Mouse (Mus musculus) CH12.LX (cell line): ENCODE measurements around the gene Ist1. TPM values are rescaled to one million over a fixed set of nuclear protein-coding genes. Genes with fewer than 3 reads are reported as not detected.

ENCODE experiments used
- DNase-seq: peaks from one replicate; pipeline ENCODE4 v3.0.0-alpha.2; 2013; ENCODE audit errors: extremely low read depth
- H3K27ac ChIP-seq: 2 replicates; pipeline ENCODE4 v1.5.1; 2012; ENCODE audit warnings: low read depth, mild to moderate bottlenecking, control low read depth, moderate library complexity; ENCODE audit not compliant: insufficient read depth
- H3K27me3 ChIP-seq: replicated peaks from 2 replicates; pipeline ENCODE3; 2012; ENCODE audit warnings: inconsistent platforms
- H3K36me3 ChIP-seq, 2 experiments: replicated peaks in 1 of 2; 2 replicates each; pipeline versions ENCODE3 to v1.6.1; 2012; ENCODE audit warnings: inconsistent platforms in 1 of 2, low read length in 1 of 2, mild to moderate bottlenecking in 1 of 2, mixed read lengths in 1 of 2, moderate library complexity in 1 of 2; ENCODE audit not compliant: control insufficient read depth in 1 of 2, insufficient read depth in 1 of 2
- H3K4me1 ChIP-seq, 2 experiments: 2 replicates each; pipeline ENCODE4 v1.6.1; 2012; ENCODE audit warnings: inconsistent platforms in 1 of 2, moderate library complexity in 1 of 2; ENCODE audit not compliant: insufficient read depth in 2 of 2, control insufficient read depth in 1 of 2
- H3K4me2 ChIP-seq: 2 replicates; pipeline ENCODE4 v1.6.1; 2012; ENCODE audit warnings: low read depth, mild to moderate bottlenecking, control low read depth; ENCODE audit not compliant: poor library complexity, insufficient read depth, severe bottlenecking
- H3K4me3 ChIP-seq, 3 experiments: fragments of 150-350 bp in 1 of 3; sonication (generic) in 1 of 3; replicated peaks in 1 of 3; 2 replicates each; pipeline versions ENCODE3 to v1.5.1; 2011 to 2012; ENCODE audit warnings: low read depth in 2 of 3, low read length in 2 of 3, mild to moderate bottlenecking in 2 of 3, moderate library complexity in 2 of 3, control low read depth in 1 of 3, improper control_type of control experiment in 1 of 3, inconsistent platforms in 1 of 3, mixed read lengths in 1 of 3; ENCODE audit not compliant: poor library complexity in 1 of 3
- H3K79me2 ChIP-seq: replicated peaks from 2 replicates; pipeline ENCODE4 v1.6.1; 2012; ENCODE audit warnings: mild to moderate bottlenecking, moderate library complexity; ENCODE audit not compliant: control insufficient read depth, poor library complexity, insufficient read depth, severe bottlenecking; ENCODE audit errors: extremely low read depth
- H3K9ac ChIP-seq: 2 replicates; pipeline ENCODE4 v1.6.1; 2012; ENCODE audit warnings: low read depth, mild to moderate bottlenecking, control low read depth, moderate library complexity; ENCODE audit not compliant: insufficient read depth
- H3K9me3 ChIP-seq: replicated peaks from 2 replicates; pipeline ENCODE3; 2012; ENCODE audit warnings: low read length, inconsistent platforms, mixed read lengths
- CHD1 ChIP-seq: IDR thresholded peaks from 2 replicates; pipeline ENCODE4 v1.6.1; 2012; ENCODE audit warnings: low read depth, low read length, improper control_type of control experiment, inconsistent platforms
- CHD2 ChIP-seq: IDR thresholded peaks from 2 replicates; pipeline ENCODE4 v1.6.1; 2011; ENCODE audit warnings: low read length, improper control_type of control experiment
- CTCF ChIP-seq, 2 experiments: IDR thresholded peaks in 1 of 2; conservative IDR thresholded peaks in 1 of 2; 2 replicates each; pipeline ENCODE4 v1.5.1; 2011 to 2012; ENCODE audit warnings: low read depth in 2 of 2, low read length in 2 of 2, improper control_type of control experiment in 1 of 2, inconsistent platforms in 1 of 2, mild to moderate bottlenecking in 1 of 2, moderate library complexity in 1 of 2
- E2F4 ChIP-seq: IDR thresholded peaks from 2 replicates; pipeline ENCODE4 v1.6.1; 2011; ENCODE audit warnings: low read depth, low read length, improper control_type of control experiment; ENCODE audit not compliant: insufficient replicate concordance
- ELF1 ChIP-seq: IDR thresholded peaks from 2 replicates; pipeline ENCODE4 v1.6.1; 2014; ENCODE audit warnings: low read depth, mild to moderate bottlenecking, inconsistent platforms, low read length, improper control_type of control experiment
- ETS1 ChIP-seq: conservative IDR thresholded peaks from 2 replicates; pipeline ENCODE4 v1.6.1; 2012; ENCODE audit warnings: low read depth, mild to moderate bottlenecking, inconsistent platforms, low read length, improper control_type of control experiment, moderate library complexity
- GABPA ChIP-seq: IDR thresholded peaks from 2 replicates; pipeline ENCODE4 v1.6.1; 2012; ENCODE audit warnings: low read depth, low read length, improper control_type of control experiment, inconsistent platforms; ENCODE audit not compliant: insufficient replicate concordance
- HCFC1 ChIP-seq: IDR thresholded peaks from 2 replicates; pipeline ENCODE4 v1.6.1; 2012; ENCODE audit warnings: low read depth, mild to moderate bottlenecking, inconsistent platforms, low read length, improper control_type of control experiment
- JUN ChIP-seq: IDR thresholded peaks from 2 replicates; pipeline ENCODE4 v1.6.1; 2011; ENCODE audit warnings: low read depth, mild to moderate bottlenecking, low read length, improper control_type of control experiment, moderate library complexity; ENCODE audit not compliant: insufficient read depth
- JUND ChIP-seq: conservative IDR thresholded peaks from 2 replicates; pipeline ENCODE4 v1.6.1; 2011; ENCODE audit warnings: low read depth, low read length, improper control_type of control experiment
- KAT2A ChIP-seq: IDR thresholded peaks from 2 replicates; pipeline ENCODE4 v1.6.1; 2012; ENCODE audit warnings: low read length, improper control_type of control experiment, inconsistent platforms; ENCODE audit not compliant: insufficient replicate concordance
- MAFK ChIP-seq: IDR thresholded peaks from 2 replicates; pipeline ENCODE4 v1.6.1; 2011; ENCODE audit warnings: low read length, improper control_type of control experiment; ENCODE audit not compliant: insufficient replicate concordance
- MAX ChIP-seq: IDR thresholded peaks from 2 replicates; pipeline ENCODE4 v1.6.1; 2011; ENCODE audit warnings: low read length, improper control_type of control experiment
- MEF2A ChIP-seq: IDR thresholded peaks from 2 replicates; pipeline ENCODE4 v1.6.1; 2014; ENCODE audit warnings: low read depth, mild to moderate bottlenecking, inconsistent platforms, low read length, improper control_type of control experiment, borderline replicate concordance
- MXI1 ChIP-seq: IDR thresholded peaks from 2 replicates; pipeline ENCODE4 v1.6.1; 2011; ENCODE audit warnings: mild to moderate bottlenecking, low read depth, low read length, improper control_type of control experiment
- PAX5 ChIP-seq: IDR thresholded peaks from 2 replicates; pipeline ENCODE4 v1.6.1; 2012; ENCODE audit warnings: low read length, inconsistent platforms, mixed read lengths
- POLR2A ChIP-seq: IDR thresholded peaks from 2 replicates; pipeline ENCODE4 v1.6.1; 2011; ENCODE audit warnings: low read depth, mild to moderate bottlenecking, improper control_type of control experiment, low read length
- POLR2AphosphoS2 ChIP-seq: IDR thresholded peaks from 2 replicates; pipeline ENCODE4 v1.6.1; 2011; ENCODE audit warnings: low read depth, low read length, improper control_type of control experiment
- RCOR1 ChIP-seq: conservative IDR thresholded peaks from 2 replicates; pipeline ENCODE4 v1.6.1; 2012; ENCODE audit warnings: low read depth, mild to moderate bottlenecking, inconsistent platforms, low read length, improper control_type of control experiment
- SIN3A ChIP-seq: IDR thresholded peaks from 2 replicates; pipeline ENCODE4 v1.6.1; 2012; ENCODE audit warnings: low read length, improper control_type of control experiment, inconsistent platforms
- SMC3 ChIP-seq: IDR thresholded peaks from 2 replicates; pipeline ENCODE4 v1.6.1; 2011; ENCODE audit warnings: low read depth, low read length, improper control_type of control experiment
- TBP ChIP-seq: conservative IDR thresholded peaks from 2 replicates; pipeline ENCODE4 v1.6.1; 2011; ENCODE audit warnings: low read depth, low read length, improper control_type of control experiment
- TCF12 ChIP-seq: IDR thresholded peaks from 2 replicates; pipeline ENCODE4 v1.6.1; 2014; ENCODE audit warnings: low read depth, mild to moderate bottlenecking, inconsistent platforms, low read length, improper control_type of control experiment
- USF1 ChIP-seq: IDR thresholded peaks from 2 replicates; pipeline ENCODE4 v1.6.1; 2014; ENCODE audit warnings: low read depth, mild to moderate bottlenecking, inconsistent platforms, low read length, improper control_type of control experiment
- ZKSCAN1 ChIP-seq: IDR thresholded peaks from 2 replicates; pipeline ENCODE4 v1.6.1; 2012; ENCODE audit warnings: low read depth, inconsistent platforms, low read length, improper control_type of control experiment, borderline replicate concordance
- ZMIZ1 ChIP-seq: IDR thresholded peaks from 2 replicates; pipeline ENCODE4 v1.6.1; 2012; ENCODE audit warnings: low read depth, mild to moderate bottlenecking, inconsistent platforms, low read length, improper control_type of control experiment
- ZNF384 ChIP-seq: IDR thresholded peaks from 2 replicates; pipeline ENCODE4 v1.6.1; 2012; ENCODE audit warnings: low read depth, low read length, improper control_type of control experiment, inconsistent platforms
- dilution Hi-C: fragments of 300-500 bp; cut with MboI; formaldehyde crosslinking; loops from 2 replicates; pipeline ENCODE4 v1.14.3; 2020; ENCODE audit warnings: low sequenced_read_pairs; ENCODE audit not compliant: extremely low pct_unique_long_range_greater_than_20kb, extremely low pct_ligation_motif_present
- in situ Hi-C: fragments of 300-500 bp; cut with MboI; formaldehyde crosslinking; loops from 3 replicates; pipeline ENCODE4 v1.14.3; 2019; ENCODE audit warnings: low sequenced_read_pairs, low pct_ligation_motif_present, low pct_unique_long_range_greater_than_20kb, mixed read lengths
- polyA plus RNA-seq: library from polyadenylated mRNA; unstranded; fragments of >175 nt; gene quantifications from 2 replicates; pipeline ENCODE4 v1.2.1, GENCODE M21; 2012; ENCODE audit warnings: low read depth; ENCODE audit not compliant: insufficient read length
- total RNA-seq, 2 experiments: library from RNA; depleted of rRNA; stranded (reverse); fragments of 300-350 nt in 1 of 2; fragments of >200 nt in 1 of 2; gene quantifications; 2 replicates each; pipeline ENCODE4 v1.2.3; 2012 to 2014

Gene Ist1
- total and polyA plus RNA-seq, 3 experiments = 38.2 to 57.2 (median 53.1) TPM

GRCm38 (mm10) chr8:109693146-109693900 is at the start of gene Ist1 (continued):
- TF ChIP-seq USF1 = peak; percentile 4; the same call in 1 of the 2 replicates

GRCm38 (mm10) chr8:109738049-109738380 is 45.0 kb upstream of the Ist1 start:
- Histone ChIP-seq H3K36me3 (peaks cover 16 to 22% of the 10 kb centered on the region in 2 experiments), H3K4me1 (peaks cover 0 to 25% of the 10 kb centered on the region in 2 experiments; a peak in 3 of 4 replicates), H3K9ac (peak overlapping the region; percentile 28; the same call in 1 of the 2 replicates), H3K9me3 (no peaks in the 10 kb centered on the region), H3K27ac (peak overlapping the region; percentile 92; the same call in 1 of the 2 replicates), H3K4me2 (peak overlapping the region; percentile 50), H3K27me3 (no peaks in the 10 kb centered on the region), H3K4me3 (peak overlapping the region in 2 of 3 experiments; percentile 55 to 98), H3K79me2 (peaks cover 24% of the 10 kb centered on the region)
- TF ChIP-seq ZNF384 = peak; percentile 71
- no peak for TF ChIP-seq E2F4
- dilution Hi-C loops = no loop called here
- DNase-seq = no peak
- in situ Hi-C loops = no loop called here

GRCm38 (mm10) chr8:109737237-109738048 is 44.4 kb upstream of the Ist1 start, which contains the start of gene Atxn1l:
TSS of gene Atxn1l (minus strand) at chr8:109737739.
- H3K9ac ChIP-seq = peak within 1 kb of the TSS; percentile 85
- H3K4me2 ChIP-seq = peak within 1 kb of the TSS; percentile 98
- in situ Hi-C loops (no loop called here), dilution Hi-C loops (no loop called here)
- peaks cover 0 to 25% of the 10 kb centered on the region in 2 experiments; a peak in 3 of 4 replicates for H3K4me1 ChIP-seq
- DNase-seq = peak; percentile 93
- peak within 1 kb of the TSS; percentile 85 to 98 (median 94) for H3K4me3 ChIP-seq
- H3K27ac ChIP-seq = peak within 1 kb of the TSS; percentile 92
- H3K27me3 ChIP-seq = no peaks in the 10 kb centered on the region
- H3K36me3 ChIP-seq = peaks cover 22 to 28% of the 10 kb centered on the region in 2 experiments
- H3K79me2 ChIP-seq = peaks cover 24% of the 10 kb centered on the region
- H3K9me3 ChIP-seq = no peaks in the 10 kb centered on the region
- TF ChIP-seq ZMIZ1 (no peak), MEF2A (peak; percentile 37; the same call in 1 of the 2 replicates), CHD1 (0 out of 2 replicates have a peak, but pooled peaks have one; percentile 18), KAT2A (no peak), POLR2A (peak; percentile 70), JUND (no peak), ZNF384 (no peak), USF1 (no peak), CTCF (conservative IDR thresholded peaks at IDR 0.05 in 1 of 2, IDR thresholded peaks at IDR 0.05 in 1 of 2; ENCODE audit: low read depth in 2 of 2, low read length in 2 of 2) (peak in 1 of 2 experiments; percentile 77; a peak in 3 of 4 replicates), TCF12 (peak; percentile 56), TBP (no peak), ELF1 (peak; percentile 54; the same call in 1 of the 2 replicates), ETS1 (peak; percentile 9; the same call in 1 of the 2 replicates), RCOR1 (no peak), SMC3 (peak; percentile 18; the same call in 1 of the 2 replicates), ZKSCAN1 (no peak), CHD2 (peak; percentile 66), PAX5 (no peak), JUN (no peak), HCFC1 (peak; percentile 82), POLR2AphosphoS2 (no peak), MAFK (no peak), MXI1 (no peak; the same call in 1 of the 2 replicates), MAX (no peak), SIN3A (peak; percentile 79), GABPA (no peak)
